Mouse (Mus musculus) ES-E14 (cell line): ENCODE measurements around the gene Cep131. TPM values are rescaled to one million over a fixed set of nuclear protein-coding genes. Genes with fewer than 3 reads are reported as not detected.

Experiments
- DNase-seq: peaks from one replicate; pipeline ENCODE4 v3.0.0-alpha.2; 2013; ENCODE audit warnings: low read depth, low spot score
- H3K27ac ChIP-seq: 2 replicates; pipeline ENCODE4 v1.5.1; 2012; ENCODE audit warnings: low read depth, mild to moderate bottlenecking, low read length, moderate library complexity, mixed read lengths; ENCODE audit not compliant: poor library complexity, insufficient read depth, severe bottlenecking
- H3K36me3 ChIP-seq: 2 replicates; pipeline ENCODE4 v1.6.1; 2012; ENCODE audit warnings: mild to moderate bottlenecking, low read length, moderate library complexity, mixed read lengths; ENCODE audit not compliant: control insufficient read depth, poor library complexity, insufficient read depth, severe bottlenecking
- H3K4me1 ChIP-seq, 2 experiments: fragments of 150-350 bp in 1 of 2; sonication (generic) in 1 of 2; 2 replicates each; pipeline ENCODE4 v1.6.1; 2012; ENCODE audit warnings: low read length in 2 of 2, mild to moderate bottlenecking in 1 of 2, mixed read lengths in 1 of 2; ENCODE audit not compliant: control insufficient read depth in 2 of 2, insufficient read depth in 2 of 2, poor library complexity in 1 of 2
- H3K4me3 ChIP-seq, 2 experiments: fragments of 150-350 bp in 1 of 2; sonication (generic) in 1 of 2; 2 replicates each; pipeline ENCODE4 v1.5.1; 2012; ENCODE audit warnings: low read length in 2 of 2, low read depth in 1 of 2, mild to moderate bottlenecking in 1 of 2, mixed read lengths in 1 of 2; ENCODE audit not compliant: insufficient read depth in 1 of 2, poor library complexity in 1 of 2, severe bottlenecking in 1 of 2
- H3K9ac ChIP-seq: 2 replicates; pipeline ENCODE4 v1.6.1; 2012; ENCODE audit warnings: low read depth, mild to moderate bottlenecking, low read length, mixed read lengths; ENCODE audit not compliant: poor library complexity, insufficient read depth, severe bottlenecking
- H3K9me3 ChIP-seq: fragments of 150-350 bp; sonication (generic); 2 replicates; pipeline ENCODE4 v1.6.1; 2012; ENCODE audit warnings: low read depth, mild to moderate bottlenecking, low read length; ENCODE audit not compliant: control insufficient read depth, insufficient read depth
- CHD2 ChIP-seq: IDR thresholded peaks from 2 replicates; pipeline ENCODE4 v1.6.1; 2014; ENCODE audit warnings: mild to moderate bottlenecking, low read depth, low read length, inconsistent platforms
- HCFC1 ChIP-seq: IDR thresholded peaks from 2 replicates; pipeline ENCODE4 v1.6.1; 2012; ENCODE audit warnings: low read length, inconsistent platforms, borderline replicate concordance; ENCODE audit not compliant: insufficient read depth
- MAFK ChIP-seq: IDR thresholded peaks from 2 replicates; pipeline ENCODE4 v1.6.1; 2014; ENCODE audit warnings: mild to moderate bottlenecking, low read depth, low read length, inconsistent platforms; ENCODE audit not compliant: insufficient read depth
- ZC3H11A ChIP-seq: IDR thresholded peaks from 2 replicates; pipeline ENCODE4 v1.6.1; 2012; ENCODE audit warnings: low read depth, mild to moderate bottlenecking, inconsistent platforms, low read length, borderline replicate concordance
- ZNF384 ChIP-seq: IDR thresholded peaks from 2 replicates; pipeline ENCODE4 v1.6.1; 2012; ENCODE audit warnings: low read depth, low read length, inconsistent platforms
- in situ Hi-C, 2 experiments: fragments of 600-800 bp; cut with MboI; formaldehyde crosslinking; loops; one replicate each; pipeline ENCODE4 v1.15.1; 2025; ENCODE audit warnings: low sequenced_read_pairs in 2 of 2, inconsistent platforms in 1 of 2; ENCODE audit not compliant: unreplicated experiment in 2 of 2
- total RNA-seq: library from RNA; depleted of rRNA; stranded (reverse); fragments of 300-350 nt; gene quantifications from 2 replicates; pipeline ENCODE4 v1.2.3, GENCODE M21; 2012

The Cep131 gene
- total RNA-seq, 1 experiment, result 24.0 TPM

DNA sequence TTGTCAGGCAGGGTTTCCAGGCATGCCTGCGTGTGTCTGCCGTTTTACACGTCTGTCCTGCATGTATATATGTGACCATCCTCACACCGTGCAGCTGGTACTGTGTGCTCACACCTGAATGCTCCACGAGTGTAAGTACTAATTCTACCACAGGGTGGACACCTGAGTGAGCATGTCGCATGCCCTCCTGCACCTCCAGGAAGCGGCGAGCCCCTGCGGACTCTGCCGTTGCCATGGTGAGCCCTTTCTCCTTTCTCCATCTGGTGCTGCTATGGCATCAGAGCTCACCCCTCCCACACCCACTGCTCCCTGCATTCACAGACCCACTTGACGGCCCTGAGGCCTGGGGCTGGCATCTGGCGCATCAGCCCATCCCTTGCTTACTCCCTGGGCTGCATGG is 63.8 kb downstream of the Cep131 start:
- in situ Hi-C loops, result no loop called here
- Histone ChIP-seq H3K36me3 (no peaks in the 10 kb centered on the region), H3K9me3 (no peaks in the 10 kb centered on the region), H3K9ac (no peak overlapping the region), H3K4me3 (no peak overlapping the region), H3K4me1 (no peaks in the 10 kb centered on the region; a peak in 1 of 4 replicates), H3K27ac (no peak overlapping the region)
- DNase-seq, result no peak
- TF ChIP-seq MAFK, result no peak
- no peak for TF ChIP-seq ZNF384
- no peak for TF ChIP-seq ZC3H11A
- no peak for TF ChIP-seq HCFC1
- no peak for TF ChIP-seq CHD2

DNA sequence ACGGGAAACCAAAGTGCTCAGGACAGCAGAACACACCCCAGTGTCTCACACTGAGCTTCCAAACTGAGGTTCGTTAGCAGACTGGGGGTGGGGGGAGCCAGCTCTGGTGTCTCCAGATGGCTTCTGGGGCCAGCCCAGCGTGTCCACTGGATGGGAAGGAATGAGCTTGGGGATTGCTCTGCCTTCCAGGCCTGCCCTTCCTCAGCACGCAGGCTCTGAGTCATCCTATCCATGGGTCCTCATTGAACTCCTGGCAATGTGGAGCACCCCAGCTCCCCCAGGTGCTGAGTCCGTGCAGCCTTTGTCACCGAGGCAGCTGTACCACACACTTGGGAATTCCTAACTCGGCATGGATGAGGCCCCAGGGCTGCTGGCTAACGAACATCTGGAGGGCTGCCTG is 64.4 kb downstream of the Cep131 start:
- no peaks in the 10 kb centered on the region for H3K36me3 ChIP-seq
- H3K27ac ChIP-seq, result no peak overlapping the region
- DNase-seq, result no peak
- H3K4me1 ChIP-seq, result no peaks in the 10 kb centered on the region; a peak in 1 of 4 replicates
- no peak overlapping the region for H3K4me3 ChIP-seq
- TF ChIP-seq MAFK, result no peak
- TF ChIP-seq ZC3H11A, result no peak
- no peak for TF ChIP-seq HCFC1
- no peak for TF ChIP-seq ZNF384
- TF ChIP-seq CHD2, result no peak
- in situ Hi-C loops, result no loop called here
- H3K9me3 ChIP-seq, result no peaks in the 10 kb centered on the region
- no peak overlapping the region for H3K9ac ChIP-seq

DNA sequence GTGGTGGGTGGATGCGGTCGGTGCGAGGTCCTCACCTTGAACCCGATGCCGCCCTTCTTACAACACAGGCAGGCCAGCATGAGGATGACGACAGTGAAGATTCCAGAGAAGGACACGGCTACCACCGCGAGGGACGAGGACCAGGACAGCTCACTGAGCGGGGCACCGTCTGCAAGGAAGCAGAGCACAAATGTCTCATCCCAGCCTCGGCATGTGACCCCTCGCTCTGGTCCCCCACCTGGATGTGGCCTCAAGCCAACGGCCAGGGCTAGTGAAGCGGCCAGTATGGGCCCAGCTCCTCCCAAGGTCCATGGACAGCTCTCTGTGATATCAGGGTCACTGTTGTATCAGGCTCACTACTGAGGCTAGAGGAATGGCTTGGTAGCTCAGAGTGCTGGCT is 65.3 kb downstream of the Cep131 start:
- no peaks in the 10 kb centered on the region; a peak in 1 of 4 replicates for H3K4me1 ChIP-seq
- in situ Hi-C loops, result no loop called here
- no peak overlapping the region for H3K9ac ChIP-seq
- no peak for TF ChIP-seq HCFC1
- no peak for TF ChIP-seq ZC3H11A
- no peak for TF ChIP-seq MAFK
- no peak for TF ChIP-seq CHD2
- TF ChIP-seq ZNF384, result no peak
- H3K36me3 ChIP-seq, result no peaks in the 10 kb centered on the region
- no peaks in the 10 kb centered on the region for H3K9me3 ChIP-seq
- H3K4me3 ChIP-seq, result no peak overlapping the region
- no peak overlapping the region for H3K27ac ChIP-seq
- no peak for DNase-seq

DNA sequence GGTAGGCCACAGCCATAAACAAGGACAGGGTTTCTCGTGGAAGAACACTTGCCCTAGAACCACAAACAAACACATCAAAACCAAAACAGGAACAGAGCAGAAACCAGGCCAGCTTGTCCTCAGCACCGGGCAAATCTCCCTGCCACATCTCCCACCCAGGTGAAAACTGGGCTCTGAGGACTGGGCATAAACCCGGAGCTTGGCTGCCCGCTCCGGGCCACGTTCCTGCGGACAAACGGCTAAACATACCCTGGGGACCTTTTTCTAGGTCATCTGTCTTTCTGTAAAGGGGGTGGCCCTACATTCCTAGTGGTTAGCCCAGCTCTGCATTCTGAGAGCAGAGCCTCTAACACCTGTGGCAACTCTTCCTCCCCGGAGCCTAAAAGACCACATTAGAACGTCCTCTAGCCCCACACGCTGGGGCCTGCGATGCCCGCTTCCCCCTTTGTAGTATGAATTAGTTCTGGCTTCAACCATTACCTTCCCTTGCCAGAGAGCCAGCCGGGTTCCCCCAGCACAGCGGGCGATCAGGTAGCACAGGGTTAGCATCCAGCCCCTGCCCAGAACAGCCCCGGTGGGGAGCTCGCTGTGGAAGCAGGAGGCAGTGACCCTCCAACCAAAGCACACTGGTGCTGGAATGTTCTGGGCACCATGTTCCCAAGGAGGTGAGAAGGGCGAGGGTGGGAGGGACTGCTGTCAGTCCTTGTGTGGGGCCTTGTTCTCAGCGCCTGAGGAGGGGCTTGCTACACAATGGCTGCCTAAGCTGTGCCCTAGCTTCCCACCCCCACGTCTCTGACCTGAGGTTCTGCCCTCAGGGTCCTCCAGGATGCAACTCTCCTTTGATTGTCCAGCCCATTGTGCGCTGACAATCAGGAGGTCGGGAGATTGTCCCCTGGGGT is 66.8 kb downstream of the Cep131 start:
- Histone ChIP-seq H3K27ac (no peak overlapping the region), H3K9me3 (no peaks in the 10 kb centered on the region), H3K36me3 (no peaks in the 10 kb centered on the region), H3K4me1 (no peaks in the 10 kb centered on the region; a peak in 1 of 4 replicates), H3K9ac (no peak overlapping the region), H3K4me3 (no peak overlapping the region)
- DNase-seq, result no peak
- in situ Hi-C loops, result no loop called here
- TF ChIP-seq HCFC1, result no peak

DNA sequence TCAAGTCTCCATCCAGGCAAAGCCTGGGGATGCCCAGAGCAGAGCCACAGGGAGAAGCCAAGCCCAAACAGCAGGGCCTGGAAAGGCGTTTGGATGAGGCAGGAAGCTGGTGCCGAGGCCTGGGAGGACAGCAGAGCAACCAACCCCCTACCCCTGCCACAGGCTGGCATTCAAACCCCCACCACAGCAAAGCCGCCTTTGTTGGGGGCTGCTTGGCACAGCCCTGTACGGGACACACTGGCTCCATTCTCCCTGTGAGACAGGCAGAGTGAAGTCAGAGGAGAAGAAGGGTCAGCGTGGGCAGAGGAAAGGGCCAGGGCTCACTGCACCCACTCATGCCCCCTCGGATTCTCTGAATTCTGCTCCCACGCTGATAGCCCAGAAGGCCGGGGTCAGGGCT is 69.6 kb downstream of the Cep131 start:
- H3K9ac ChIP-seq, result no peak overlapping the region
- no peaks in the 10 kb centered on the region for H3K9me3 ChIP-seq
- no peak for DNase-seq
- H3K36me3 ChIP-seq, result no peaks in the 10 kb centered on the region
- in situ Hi-C loops, result no loop called here
- H3K4me3 ChIP-seq, result no peak overlapping the region
- H3K27ac ChIP-seq, result no peak overlapping the region
- H3K4me1 ChIP-seq, result peaks cover 0 to 3% of the 10 kb centered on the region in 2 experiments; a peak in 1 of 4 replicates
- TF ChIP-seq HCFC1 (no peak), ZC3H11A (no peak), ZNF384 (no peak), MAFK (no peak)
